Mouse (Mus musculus) neural tube, embryonic 11.5 days (tissue): Measurements from ENCODE around the gene Itm2c. TPM values are rescaled to one million over a fixed set of nuclear protein-coding genes. Genes with fewer than 3 reads are reported as not detected.

Experiments
- ATAC-seq: fragments of 200-750 bp; cut with Nextera tagmentation; 2 replicates; pipeline ENCODE4 v1.8.0; 2017; ENCODE audit warnings: moderate number of reproducible peaks, mild to moderate bottlenecking, moderate TSS enrichment, moderate library complexity; ENCODE audit not compliant: insufficient read depth, low FRiP score, low TSS enrichment
- DNase-seq: peaks from one replicate; pipeline ENCODE4 v3.0.0-alpha.2; 2015; ENCODE audit warnings: low spot score
- H3K27ac ChIP-seq: fragments of 300-500 bp; sonication (generic); 2 replicates; pipeline ENCODE4 v1.5.1; 2014; ENCODE audit warnings: low read depth, mild to moderate bottlenecking, low read length
- H3K27me3 ChIP-seq: fragments of 300-500 bp; sonication (generic); 2 replicates; pipeline ENCODE4 v1.6.1; 2014; ENCODE audit warnings: mild to moderate bottlenecking, low read length, mixed read lengths; ENCODE audit not compliant: control insufficient read depth, insufficient read depth
- H3K36me3 ChIP-seq: fragments of 300-500 bp; sonication (generic); 2 replicates; pipeline ENCODE4 v1.6.1; 2014; ENCODE audit warnings: mild to moderate bottlenecking, low read length, moderate library complexity, mixed read lengths; ENCODE audit not compliant: control insufficient read depth, insufficient read depth
- H3K4me1 ChIP-seq: fragments of 300-500 bp; sonication (generic); 2 replicates; pipeline ENCODE4 v1.6.1; 2014; ENCODE audit warnings: low read length, mixed read lengths; ENCODE audit not compliant: control insufficient read depth, insufficient read depth
- H3K4me2 ChIP-seq: fragments of 300-500 bp; sonication (generic); 2 replicates; pipeline ENCODE4 v1.6.1; 2014; ENCODE audit warnings: low read depth, mild to moderate bottlenecking, moderate library complexity
- H3K4me3 ChIP-seq: fragments of 300-500 bp; sonication (generic); 2 replicates; pipeline ENCODE4 v1.5.1; 2014; ENCODE audit warnings: low read depth, low read length
- H3K9ac ChIP-seq: fragments of 300-500 bp; sonication (generic); 2 replicates; pipeline ENCODE4 v1.6.1; 2014; ENCODE audit warnings: mild to moderate bottlenecking, low read length
- H3K9me3 ChIP-seq: fragments of 300-500 bp; sonication (generic); 2 replicates; pipeline ENCODE4 v1.6.1; 2016; ENCODE audit warnings: low read length; ENCODE audit not compliant: control insufficient read depth
- WGBS: fragments of 180-500 bp; shearing (Covaris S2); extraction: QIAGEN DNeasy Blood & Tissue Kit; methylation state at CpG from one replicate; pipeline ENCODE4 v1.1.7; 2014; 5-methylcytosine and 5-hydroxymethylcytosine counted together
- polyA plus RNA-seq: library from polyadenylated mRNA; unstranded; fragments of >200 nt; fragmentation: Nextera tagmentation; extraction: Ambion mirVana; gene quantifications from 2 replicates; pipeline ENCODE4 v1.2.1, GENCODE M21; 2014

Itm2c gene
- polyA plus RNA-seq, 1 experiment from 2014 or later, result 72.3 TPM

GRCm38 (mm10) chr1:85906892-85907291 is 12.8 kb downstream of the Itm2c start:
- DNase-seq (no peak), ATAC-seq (no peak)
- H3K4me1 ChIP-seq, result no peaks in the 10 kb centered on the region
- no peak overlapping the region for H3K4me3 ChIP-seq
- no peaks in the 10 kb centered on the region for H3K27me3 ChIP-seq
- WGBS, result 94% methylated on average over 12 of the region's 12 CpGs
- no peak overlapping the region for H3K27ac ChIP-seq
- H3K9ac ChIP-seq, result no peak overlapping the region
- H3K9me3 ChIP-seq, result no peaks in the 10 kb centered on the region
- no peak overlapping the region for H3K4me2 ChIP-seq
- peaks cover 12% of the 10 kb centered on the region for H3K36me3 ChIP-seq

DNA sequence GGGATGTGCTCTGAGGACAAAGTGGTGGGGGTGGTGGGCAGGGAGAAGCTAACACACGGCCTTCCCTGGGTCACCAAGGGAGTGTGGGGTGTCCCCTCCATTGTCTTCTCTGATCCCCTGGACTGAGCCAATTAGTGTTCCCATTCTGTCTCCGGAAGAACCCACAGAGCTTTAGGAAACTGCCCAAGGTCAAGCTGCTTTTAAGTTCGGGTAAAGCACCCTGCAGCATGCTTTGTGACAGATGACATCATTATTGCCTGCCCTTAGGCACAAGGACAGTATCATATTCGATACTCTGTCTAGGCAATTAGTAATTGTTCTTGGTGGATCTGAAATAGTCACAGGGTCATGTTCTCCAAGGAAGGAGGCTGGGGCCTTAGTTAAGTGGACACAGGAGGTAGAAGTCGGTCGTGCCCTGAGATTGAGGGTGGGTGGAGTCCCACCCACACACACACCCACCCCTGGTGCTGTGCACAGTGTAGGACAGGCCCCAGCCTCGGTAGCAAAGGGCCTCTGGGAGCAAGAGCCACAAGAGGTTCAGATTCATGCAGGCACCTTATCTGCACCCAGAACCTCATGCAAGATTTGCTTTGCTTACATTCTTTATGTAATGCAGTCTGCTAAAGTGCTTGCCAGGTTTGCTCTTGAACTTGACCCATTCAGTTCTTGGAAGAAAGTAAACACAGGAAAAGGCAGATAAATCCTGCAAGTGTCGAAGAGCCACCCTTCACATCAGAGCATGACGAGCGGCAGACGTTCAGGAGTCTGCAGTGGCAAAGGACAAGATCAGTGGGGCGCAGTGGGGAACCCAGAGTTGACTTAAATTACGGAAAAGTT is 14.9 kb downstream of the Itm2c start:
- H3K36me3 ChIP-seq, result peaks cover 12% of the 10 kb centered on the region
- no peak overlapping the region for H3K27ac ChIP-seq
- H3K9ac ChIP-seq, result no peak overlapping the region
- DNase-seq, result no peak
- no peaks in the 10 kb centered on the region for H3K9me3 ChIP-seq
- H3K4me1 ChIP-seq, result no peaks in the 10 kb centered on the region
- ATAC-seq, result no peak
- 72% methylated on average over 13 of the region's 13 CpGs for WGBS
- H3K27me3 ChIP-seq, result no peaks in the 10 kb centered on the region
- H3K4me2 ChIP-seq, result no peak overlapping the region
- no peak overlapping the region for H3K4me3 ChIP-seq

DNA sequence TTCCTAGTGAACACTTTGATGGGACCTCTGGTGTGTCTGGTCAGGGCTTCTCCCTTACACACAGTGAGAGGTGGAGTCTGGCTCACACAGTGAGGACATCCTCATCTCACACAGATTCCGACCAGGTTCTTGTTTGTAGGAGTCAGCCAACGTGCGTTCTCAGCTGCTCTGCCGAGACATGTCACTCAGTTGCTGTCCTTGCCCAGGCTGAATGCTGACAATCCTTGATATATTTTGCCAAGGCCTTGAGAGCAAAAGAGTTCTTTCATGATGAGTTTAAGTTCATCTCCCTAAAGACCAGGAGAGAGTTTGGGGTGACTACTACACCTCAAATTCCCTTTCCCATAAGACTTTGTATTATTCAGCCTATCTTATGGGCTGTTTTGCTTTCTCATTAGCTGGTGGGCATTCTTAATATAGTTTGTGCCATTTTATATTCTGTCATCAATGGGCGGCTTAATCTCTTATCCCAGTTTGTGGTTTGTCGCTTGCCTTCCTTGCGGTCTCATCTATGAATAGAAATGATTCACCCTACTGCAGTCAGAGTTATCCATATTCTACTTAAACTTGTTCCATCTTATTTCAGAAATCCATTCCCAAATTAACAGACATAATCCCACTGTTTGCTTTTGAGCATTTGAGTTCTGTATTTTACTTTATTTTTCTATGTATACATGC is 19.1 kb downstream of the Itm2c start:
- H3K27ac ChIP-seq, result no peak overlapping the region
- no peak overlapping the region for H3K9ac ChIP-seq
- H3K4me2 ChIP-seq, result no peak overlapping the region
- H3K9me3 ChIP-seq, result no peaks in the 10 kb centered on the region
- no peak for ATAC-seq
- whole genome bisulfite sequencing, result 93% methylated on average over 7 of the region's 7 CpGs
- peak; percentile 3 for DNase-seq
- H3K36me3 ChIP-seq, result no peaks in the 10 kb centered on the region
- 0 out of 2 replicates have a peak, but pooled peaks cover under 1% of the 10 kb centered on the region for H3K27me3 ChIP-seq
- no peak overlapping the region for H3K4me3 ChIP-seq
- H3K4me1 ChIP-seq, result peaks cover 8% of the 10 kb centered on the region

GRCm38 (mm10) chr1:85915890-85916289 is 21.8 kb downstream of the Itm2c start:
- ATAC-seq (no peak), DNase-seq (no peak)
- H3K27me3 ChIP-seq, result 0 out of 2 replicates have a peak, but pooled peaks cover 3% of the 10 kb centered on the region

GRCm38 (mm10) chr1:85916830-85917450 is 22.9 kb downstream of the Itm2c start:
- Histone ChIP-seq H3K4me2 (no peak overlapping the region), H3K4me3 (no peak overlapping the region)
- WGBS, result 18% methylated on average over 4 of the region's 4 CpGs

More at GRCm38 (mm10) chr1:85915890-85916289, 21.8 kb downstream of the Itm2c start:
- H3K36me3 ChIP-seq, result no peaks in the 10 kb centered on the region
- H3K27ac ChIP-seq, result no peak overlapping the region
- H3K4me3 ChIP-seq, result no peak overlapping the region
- peaks cover 8% of the 10 kb centered on the region for H3K4me1 ChIP-seq
- H3K4me2 ChIP-seq, result no peak overlapping the region
- H3K9ac ChIP-seq, result no peak overlapping the region
- H3K9me3 ChIP-seq, result no peaks in the 10 kb centered on the region

GRCm38 (mm10) chr1:85919621-85920020 is 25.5 kb downstream of the Itm2c start:
- no peak overlapping the region for H3K4me2 ChIP-seq
- no peak for DNase-seq
- no peaks in the 10 kb centered on the region for H3K36me3 ChIP-seq
- peaks cover 8% of the 10 kb centered on the region for H3K4me1 ChIP-seq
- 0 out of 2 replicates have a peak, but pooled peaks cover 3% of the 10 kb centered on the region for H3K27me3 ChIP-seq
- H3K9me3 ChIP-seq, result no peaks in the 10 kb centered on the region
- ATAC-seq, result no peak
- no peak overlapping the region for H3K4me3 ChIP-seq
- no peak overlapping the region for H3K27ac ChIP-seq
- H3K9ac ChIP-seq, result no peak overlapping the region
- WGBS, result 89% methylated on average over 7 of the region's 7 CpGs

More at GRCm38 (mm10) chr1:85916830-85917450, 22.9 kb downstream of the Itm2c start:
- DNase-seq (peak; percentile 74), ATAC-seq (peak; percentile 79)
- Histone ChIP-seq H3K9me3 (no peaks in the 10 kb centered on the region), H3K36me3 (no peaks in the 10 kb centered on the region), H3K4me1 (peaks cover 8% of the 10 kb centered on the region), H3K27ac (no peak overlapping the region), H3K27me3 (0 out of 2 replicates have a peak, but pooled peaks cover 3% of the 10 kb centered on the region), H3K9ac (no peak overlapping the region)

GRCm38 (mm10) chr1:85921725-85922124 is 27.6 kb downstream of the Itm2c start:
- Histone ChIP-seq H3K4me1 (peaks cover 7% of the 10 kb centered on the region), H3K4me2 (no peak overlapping the region), H3K9me3 (no peaks in the 10 kb centered on the region), H3K27me3 (0 out of 2 replicates have a peak, but pooled peaks cover 3% of the 10 kb centered on the region), H3K9ac (no peak overlapping the region), H3K36me3 (no peaks in the 10 kb centered on the region), H3K4me3 (no peak overlapping the region), H3K27ac (no peak overlapping the region)
- DNase-seq (no peak), ATAC-seq (no peak)
- 83% methylated on average over 7 of the region's 7 CpGs for WGBS

DNA sequence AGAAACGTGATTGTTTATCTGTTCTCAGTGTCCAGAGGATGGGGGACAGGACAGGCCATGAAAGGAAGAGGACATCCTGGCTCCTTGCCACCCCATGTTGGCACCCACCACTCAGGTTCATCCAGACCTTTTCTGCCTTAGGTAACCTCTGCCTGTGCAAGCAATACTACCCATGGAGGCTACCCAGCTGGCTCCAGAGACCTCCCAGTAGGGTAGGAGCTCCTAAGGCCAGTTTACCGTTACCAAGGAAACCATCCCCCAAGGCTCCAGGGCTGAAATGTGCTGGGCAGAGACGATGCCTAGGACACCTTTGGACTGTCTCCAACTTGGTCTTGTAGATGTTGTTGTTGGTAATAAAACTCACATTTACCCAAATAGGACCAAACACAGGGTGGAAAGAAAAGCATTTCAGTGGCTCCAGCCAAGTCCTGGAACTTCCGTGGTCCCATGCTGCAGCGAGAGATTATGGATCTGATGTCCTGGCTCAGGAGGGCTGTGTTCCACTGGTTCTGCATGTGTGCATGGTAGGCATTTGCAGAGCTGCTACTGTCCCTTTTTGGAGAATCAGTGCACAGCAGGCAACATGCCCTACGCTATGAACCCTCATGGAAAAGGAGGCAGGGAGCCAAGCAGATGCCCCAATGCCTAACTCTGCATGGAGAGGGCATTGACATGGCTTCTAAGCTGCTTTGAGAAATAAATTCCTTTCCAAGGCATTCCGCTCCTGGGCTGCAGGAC is 28.2 kb downstream of the Itm2c start:
- Histone ChIP-seq H3K27ac (no peak overlapping the region), H3K9ac (no peak overlapping the region), H3K27me3 (0 out of 2 replicates have a peak, but pooled peaks cover 3% of the 10 kb centered on the region), H3K9me3 (no peaks in the 10 kb centered on the region), H3K4me2 (no peak overlapping the region), H3K36me3 (no peaks in the 10 kb centered on the region), H3K4me1 (peaks cover 4% of the 10 kb centered on the region; the same call in 1 of the 2 replicates), H3K4me3 (no peak overlapping the region)
- 72% methylated on average over 7 of the region's 7 CpGs for WGBS
- no peak for ATAC-seq
- DNase-seq, result no peak
